Mouse (Mus musculus) ES-E14 (cell line): ENCODE data around the gene Rsph9.

Experiments used
- CHD2 ChIP-seq: IDR thresholded peaks from 2 replicates; pipeline ENCODE4 v1.6.1; 2014; ENCODE audit warnings: mild to moderate bottlenecking, low read depth, low read length, inconsistent platforms
- HCFC1 ChIP-seq: IDR thresholded peaks from 2 replicates; pipeline ENCODE4 v1.6.1; 2012; ENCODE audit warnings: low read length, inconsistent platforms, borderline replicate concordance; ENCODE audit not compliant: insufficient read depth
- MAFK ChIP-seq: IDR thresholded peaks from 2 replicates; pipeline ENCODE4 v1.6.1; 2014; ENCODE audit warnings: mild to moderate bottlenecking, low read depth, low read length, inconsistent platforms; ENCODE audit not compliant: insufficient read depth
- ZC3H11A ChIP-seq: IDR thresholded peaks from 2 replicates; pipeline ENCODE4 v1.6.1; 2012; ENCODE audit warnings: low read depth, mild to moderate bottlenecking, inconsistent platforms, low read length, borderline replicate concordance

DNA sequence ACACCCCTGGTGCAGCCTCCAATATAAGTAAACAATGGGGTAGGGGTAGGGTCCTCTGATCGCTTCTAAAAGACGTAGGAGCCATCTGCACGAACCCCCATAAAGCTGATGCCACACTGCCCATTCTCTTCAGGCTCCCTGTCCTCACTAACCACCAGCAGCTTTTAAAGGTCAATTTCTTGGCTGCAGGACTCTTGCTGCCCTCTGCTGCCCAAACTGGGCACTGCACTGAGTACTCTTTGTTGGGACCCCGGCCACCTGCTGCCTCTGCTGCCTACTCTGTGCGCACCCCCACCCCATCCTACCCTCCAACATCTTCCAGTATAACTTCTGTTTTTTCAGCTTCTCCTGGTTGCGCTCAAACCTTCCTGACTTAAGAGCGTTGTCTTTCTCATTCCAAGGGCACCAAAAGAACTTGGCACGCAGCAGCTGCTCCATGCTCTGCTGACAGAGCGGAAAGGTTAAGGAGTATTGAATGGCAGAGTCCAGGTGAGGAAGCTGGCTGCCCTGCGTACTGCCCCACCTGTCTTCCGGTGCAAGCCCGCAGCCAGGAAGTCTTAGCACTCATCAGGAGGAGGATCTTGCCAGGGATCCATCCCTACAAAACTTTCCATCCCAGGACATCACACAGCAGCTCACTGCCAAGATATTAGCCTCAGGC, 11.8 kb downstream of the Rsph9 start:
- TF ChIP-seq ZC3H11A (peak; percentile 62; the same call in 1 of the 2 replicates), CHD2 (no peak), MAFK (no peak), HCFC1 (no peak)
